Mouse (Mus musculus): ENCODE results near the gene Vps35.

Vps35 gene

GRCm38 (mm10) chr8:85299434-85300077, at the start of gene Vps35, which contains the start of gene Orc6:
TSS of gene Vps35 (minus strand) at chr8:85299802.
TSS of gene Orc6 (plus strand) at chr8:85299632.
- peak; percentile 96 for DNase-seq (ENCODE audit: low read depth, low spot score)

DNA sequence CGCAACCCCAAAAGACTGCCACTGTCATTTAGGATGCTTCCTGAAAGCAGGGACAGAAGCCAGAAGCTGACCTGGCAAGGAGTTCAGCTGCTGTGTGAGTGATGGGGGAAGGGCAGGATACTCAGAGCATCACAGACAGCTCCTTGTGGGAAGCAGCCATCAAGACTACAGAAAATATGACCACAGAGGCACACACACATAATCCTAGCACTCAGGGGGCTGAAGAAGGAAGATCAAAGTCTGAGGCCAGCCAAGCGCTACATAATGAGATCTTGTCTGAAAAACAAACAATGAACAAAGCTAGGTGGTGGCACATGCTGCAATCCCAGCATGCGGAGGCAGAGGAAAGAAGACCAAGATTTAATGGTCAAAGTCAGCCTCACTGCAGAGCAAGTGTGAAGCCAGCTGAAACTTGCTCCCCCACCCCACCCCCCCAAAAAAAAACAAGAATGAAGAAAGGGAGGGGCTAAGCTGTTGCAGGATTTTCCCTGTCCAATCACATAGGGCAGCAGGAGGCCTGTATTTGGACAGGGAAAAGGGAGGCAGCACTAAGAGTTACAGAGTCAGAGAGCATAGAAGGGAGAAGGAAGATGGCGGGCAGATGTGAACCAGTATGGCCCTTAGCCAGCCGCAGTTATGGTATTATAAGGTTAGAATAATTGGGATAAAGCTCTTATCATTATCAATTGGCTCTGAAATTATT, 40.4 kb upstream of the Vps35 start:
- no peak for DNase-seq (ENCODE audit: low read depth, low spot score)

GRCm38 (mm10) chr8:85337681-85338080, 38.1 kb upstream of the Vps35 start:
- DNase-seq (ENCODE audit: low read depth, low spot score), result no peak

GRCm38 (mm10) chr8:85336211-85336933, 36.8 kb upstream of the Vps35 start:
- DNase-seq (ENCODE audit: low read depth, low spot score), result no peak

DNA sequence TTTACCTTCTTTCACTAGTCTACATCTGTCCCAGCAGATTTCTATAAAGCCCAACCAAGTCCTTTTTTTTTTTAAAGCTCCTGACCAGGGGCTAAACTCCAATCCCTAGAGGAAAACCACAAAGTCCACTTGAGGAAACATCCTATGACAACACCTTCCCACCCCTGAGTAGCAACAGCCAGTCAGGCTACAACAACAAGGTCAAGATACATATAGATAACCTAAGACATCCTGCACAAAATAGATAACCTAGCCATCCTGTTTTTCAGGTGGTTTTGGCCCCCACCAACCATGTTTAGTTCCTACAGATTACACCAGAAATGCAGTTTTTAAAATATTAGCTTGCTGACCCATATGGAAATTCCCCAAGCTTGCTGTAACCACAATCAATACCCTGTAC, 35.5 kb upstream of the Vps35 start:
- no peak for DNase-seq (ENCODE audit: low read depth, low spot score)

DNA sequence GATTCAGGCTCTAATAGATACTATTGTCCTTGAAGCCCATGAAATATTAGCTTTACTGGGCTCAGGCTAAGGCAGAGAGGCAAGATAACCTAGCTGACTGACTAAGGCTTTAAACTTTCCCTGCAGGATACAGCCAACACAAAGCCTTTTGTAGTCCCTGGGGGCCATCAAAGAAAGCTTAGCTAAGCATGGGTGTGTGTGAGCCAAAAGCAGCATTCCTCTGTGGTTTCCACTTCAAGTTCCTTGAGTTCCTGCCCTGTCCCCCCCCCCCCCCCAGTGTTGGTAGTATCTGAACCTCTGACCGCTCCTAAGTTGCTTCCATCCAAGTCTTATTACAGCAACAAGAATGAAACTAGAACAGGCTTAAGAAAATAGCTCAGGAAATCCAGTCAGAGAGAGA, 29.9 kb upstream of the Vps35 start:
- DNase-seq (ENCODE audit: low read depth, low spot score), result no peak

DNA sequence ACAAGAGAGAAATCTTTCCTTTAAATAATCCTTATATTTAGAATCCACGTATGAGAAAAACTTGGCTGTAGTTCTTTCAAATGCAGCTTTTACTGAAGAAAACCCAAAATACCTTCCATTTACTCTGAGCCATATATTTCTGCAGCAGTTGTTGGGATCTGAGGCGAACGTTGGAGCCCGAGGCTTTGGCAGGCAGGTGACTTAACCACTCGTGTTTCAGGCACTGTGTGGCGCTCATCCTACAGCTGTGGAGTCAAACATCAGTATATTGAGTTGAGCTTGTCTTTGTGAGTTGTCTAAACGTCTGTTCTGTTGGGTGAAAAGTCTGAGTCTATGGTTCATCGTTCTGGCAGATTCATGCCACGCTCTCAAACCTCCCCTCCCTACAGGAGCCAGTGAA, 27.4 kb upstream of the Vps35 start:
- DNase-seq (ENCODE audit: low read depth, low spot score), result no peak

DNA sequence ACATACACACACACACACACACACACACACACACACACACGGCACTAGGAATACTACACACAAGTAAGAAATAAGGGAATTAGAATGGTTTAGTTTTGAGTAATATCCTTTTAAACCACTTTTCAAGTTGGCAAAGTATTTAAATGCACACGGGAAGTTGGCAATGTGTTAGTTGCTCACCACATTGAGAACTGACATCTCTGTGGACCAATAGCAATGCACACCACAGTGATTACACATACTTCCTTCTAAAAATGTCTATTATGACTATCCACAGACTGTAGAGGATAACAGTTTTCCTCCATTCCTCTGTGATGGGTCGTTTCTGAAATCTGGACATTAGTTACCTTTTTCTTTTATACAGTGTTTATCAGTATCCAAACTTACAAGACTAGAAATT, 23.5 kb upstream of the Vps35 start:
- no peak for DNase-seq (ENCODE audit: low read depth, low spot score)

DNA sequence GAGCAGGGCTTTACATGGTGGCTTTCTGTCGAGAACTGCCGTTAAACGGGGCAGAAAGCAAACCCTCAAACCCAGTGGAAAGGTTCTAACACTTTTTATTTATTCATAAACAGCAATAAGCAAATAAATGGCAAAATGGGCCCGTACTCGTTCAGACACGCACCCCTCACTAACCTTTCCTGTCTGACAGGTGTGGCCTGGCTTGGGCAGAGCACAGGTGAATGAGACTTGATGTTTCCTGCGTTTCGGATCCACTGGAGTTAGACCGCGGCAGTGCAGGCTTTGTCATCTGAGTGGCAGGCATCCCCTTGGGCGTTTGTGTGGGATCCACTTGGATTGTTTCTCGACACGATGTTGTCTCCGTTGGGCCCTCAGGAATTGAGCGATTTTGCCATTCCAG, 22.4 kb upstream of the Vps35 start:
- DNase-seq (ENCODE audit: low read depth, low spot score), result no peak

GRCm38 (mm10) chr8:85318534-85318933, 18.9 kb upstream of the Vps35 start:
- DNase-seq (ENCODE audit: low read depth, low spot score), result no peak

DNA sequence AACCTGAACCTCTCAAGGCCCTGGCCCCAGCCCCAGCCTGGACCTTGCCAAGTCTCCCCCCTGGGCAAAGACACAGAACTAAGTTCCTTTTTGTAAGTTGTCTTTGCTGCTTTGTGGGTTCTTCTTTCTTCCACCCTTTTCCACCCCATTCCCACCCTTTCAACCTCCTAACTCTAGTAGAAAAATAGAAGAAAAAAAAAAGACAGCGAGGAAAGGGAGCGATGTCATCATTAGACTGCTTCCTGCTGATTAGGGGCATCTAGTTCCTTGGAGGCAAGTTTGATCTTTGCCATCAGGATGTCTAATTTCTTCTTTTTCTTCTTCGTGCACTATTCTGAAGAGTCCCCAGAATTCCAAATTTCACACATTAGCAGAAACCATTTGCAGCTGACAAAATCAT, 13.4 kb upstream of the Vps35 start:
- no peak for DNase-seq (ENCODE audit: low read depth, low spot score)

DNA sequence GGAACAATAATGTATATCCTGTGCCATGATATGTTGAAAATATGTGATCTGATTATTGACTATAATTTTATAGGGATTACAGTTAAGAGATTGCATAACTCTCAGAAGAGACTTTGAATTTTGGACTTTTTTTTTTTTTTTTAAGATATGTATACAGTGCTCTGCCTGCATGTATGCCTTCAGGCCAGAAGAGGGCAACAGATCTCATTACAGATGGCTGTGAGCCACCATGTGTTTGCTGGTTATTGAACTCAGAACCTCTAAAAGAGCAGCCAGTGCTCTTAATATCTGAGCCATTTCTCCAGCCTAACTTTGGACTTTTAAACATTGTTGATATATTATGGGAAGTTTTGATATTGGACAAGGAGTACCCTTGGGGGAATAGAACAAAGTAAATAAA, 12.1 kb upstream of the Vps35 start:
- peak; percentile 42 for DNase-seq (ENCODE audit: low read depth, low spot score)

- DNase-seq (ENCODE audit: low read depth, low spot score), result no peak
These were observed 9.0 kb upstream of the Vps35 start for GRCm38 (mm10) chr8:85308564-85308963.

DNA sequence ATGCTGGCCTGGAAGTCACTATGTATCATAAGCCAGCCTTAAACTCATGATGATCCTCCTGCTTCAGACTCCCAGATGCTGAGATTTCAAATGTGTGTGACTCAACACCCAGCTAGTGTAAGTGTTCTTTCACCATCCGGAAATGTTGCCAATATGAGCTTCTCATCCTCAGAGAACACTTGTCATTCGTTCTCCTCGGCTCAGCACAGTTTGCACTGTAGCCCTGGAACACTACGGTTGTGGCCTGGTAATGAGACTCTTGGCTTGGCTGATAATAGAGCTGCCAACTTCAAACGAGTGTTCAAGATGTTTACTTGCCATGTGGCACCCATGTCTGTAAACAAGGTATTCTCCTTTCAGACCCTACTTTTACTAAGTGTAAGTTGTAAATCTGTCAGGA, 3.9 kb upstream of the Vps35 start:
- no peak for DNase-seq (ENCODE audit: low read depth, low spot score)

- no peak for DNase-seq (ENCODE audit: low read depth, low spot score)
These were observed 3.3 kb upstream of the Vps35 start for GRCm38 (mm10) chr8:85302931-85303330.

GRCm38 (mm10) chr8:85301941-85302340, 2.3 kb upstream of the Vps35 start:
- no peak for DNase-seq (ENCODE audit: low read depth, low spot score)

- DNase-seq (ENCODE audit: low read depth, low spot score), result peak; percentile 39
These were observed 785 bp downstream of the Vps35 start for GRCm38 (mm10) chr8:85298600-85299433.

DNA sequence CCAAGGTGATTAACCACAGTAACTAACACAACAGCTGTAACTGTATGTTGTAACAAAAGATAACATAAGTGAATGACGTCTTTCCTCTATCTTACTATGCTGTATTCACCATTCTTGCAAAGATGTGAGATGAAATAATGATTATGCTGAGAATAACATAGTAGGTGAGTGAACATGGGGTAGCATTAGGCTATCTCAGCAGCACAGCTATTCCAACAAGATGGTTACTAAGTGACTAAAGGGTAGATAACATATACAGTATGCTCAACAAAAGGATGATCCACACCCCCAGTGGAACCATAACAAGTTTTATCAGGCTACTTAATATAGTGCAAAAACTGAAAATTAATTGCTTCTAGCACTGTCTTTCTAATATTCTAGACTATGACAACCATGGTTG, 12.8 kb downstream of the Vps35 start:
- no peak for DNase-seq (ENCODE audit: low read depth, low spot score)

DNA sequence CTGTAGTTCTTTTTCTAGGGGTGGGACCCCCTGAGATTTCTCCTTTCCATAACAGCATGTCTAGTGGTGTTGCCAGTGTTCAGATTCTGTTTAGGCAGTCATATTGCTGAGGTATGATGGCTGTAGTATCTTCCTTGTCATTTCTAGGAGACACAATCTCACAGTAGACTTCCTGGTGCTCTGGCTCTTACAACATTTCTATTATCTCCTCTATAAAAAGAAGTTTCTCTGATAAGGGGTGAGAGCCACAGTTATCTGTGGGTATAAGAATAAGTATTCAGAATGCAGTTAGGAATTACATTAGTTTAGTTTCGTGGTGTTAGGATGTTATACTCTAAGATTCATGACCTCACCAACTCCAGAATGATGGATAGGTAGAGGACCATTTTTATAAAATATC, 72.3 kb downstream of the Vps35 start:
- DNase-seq (ENCODE audit: low read depth, low spot score), result no peak

DNA sequence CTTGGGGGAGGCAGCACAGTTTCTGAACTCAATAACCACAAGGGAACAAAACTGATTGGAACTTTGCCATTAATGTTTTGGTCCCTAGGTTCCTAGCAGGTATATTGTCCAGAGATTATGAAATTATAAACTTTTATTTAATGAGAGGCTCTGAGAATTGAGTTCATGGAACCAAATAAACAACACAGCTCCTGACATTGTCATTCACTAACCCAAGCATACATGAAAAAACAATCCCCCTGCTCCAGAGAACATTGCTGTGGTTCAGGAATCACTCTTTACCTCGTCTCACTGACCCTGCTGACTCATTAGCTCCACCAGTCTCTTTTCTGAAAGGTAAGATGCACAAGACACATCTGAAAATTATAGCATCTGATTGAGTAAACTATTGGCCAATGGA, 73.9 kb downstream of the Vps35 start, which contains the start of gene Olfr371:
Gene Olfr371 (plus strand): TSS at position 301 of the 400 bp plus-strand sequence.
- DNase-seq (ENCODE audit: low read depth, low spot score), result no peak

DNA sequence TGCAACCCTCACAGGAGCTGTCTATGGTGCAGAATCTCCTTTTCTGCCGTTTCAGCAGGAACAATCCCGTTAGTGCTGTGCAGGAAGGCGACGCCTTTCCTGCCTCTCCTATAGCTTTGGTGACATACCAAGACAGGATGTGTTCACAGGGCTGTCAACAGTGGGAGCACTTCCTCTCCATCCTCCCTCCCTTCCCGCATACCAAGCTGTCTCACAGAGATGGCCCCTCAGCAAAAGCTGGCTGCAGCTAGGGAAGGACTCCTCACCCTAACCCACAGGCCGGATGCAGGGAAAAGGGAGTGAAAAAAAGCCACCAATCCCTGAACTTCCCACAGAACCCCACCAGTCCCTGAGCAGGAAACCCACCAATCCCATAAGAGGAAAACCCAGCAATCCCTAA, 78.6 kb downstream of the Vps35 start:
- DNase-seq (ENCODE audit: low read depth, low spot score), result no peak

DNA sequence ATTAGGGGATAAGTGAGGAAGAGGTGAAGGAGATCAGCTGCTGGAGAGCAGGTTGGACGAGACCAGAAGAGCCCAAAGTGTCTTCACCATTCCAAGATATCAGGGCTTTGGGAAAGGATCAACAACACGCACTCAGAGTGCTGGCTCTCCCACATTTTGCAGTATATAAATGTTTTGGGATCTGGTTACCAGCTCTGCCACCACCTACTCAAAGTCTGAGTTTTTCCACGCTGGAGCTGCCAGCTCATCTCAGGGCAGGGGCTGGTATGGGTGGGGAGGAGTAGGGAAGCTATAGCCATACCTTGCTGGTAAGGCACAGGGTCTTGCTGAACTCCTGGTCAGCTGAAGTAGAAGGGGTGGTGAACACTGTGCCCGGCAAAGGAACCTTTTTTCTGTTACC, 79.4 kb downstream of the Vps35 start:
- no peak for DNase-seq (ENCODE audit: low read depth, low spot score)

All from CD4-positive helper T cell, adult 2 months (primary cell).